Mouse (Mus musculus): ENCODE measurements around the gene Slc16a1. TPM values are rescaled to one million over a fixed set of nuclear protein-coding genes. Genes with fewer than 3 reads are reported as not detected.
A peak's percentile ranks its signal among the peaks of the same experiment; 100 is the strongest.
"Not testable (repeated sequence)": the region's sequence is repeated elsewhere in the genome, so short reads cannot be mapped to it uniquely, and the experiment has no call there.

The Slc16a1 gene
- polyA plus RNA-seq, 1 experiment from 2014 or later, result 48.1 TPM

DNA sequence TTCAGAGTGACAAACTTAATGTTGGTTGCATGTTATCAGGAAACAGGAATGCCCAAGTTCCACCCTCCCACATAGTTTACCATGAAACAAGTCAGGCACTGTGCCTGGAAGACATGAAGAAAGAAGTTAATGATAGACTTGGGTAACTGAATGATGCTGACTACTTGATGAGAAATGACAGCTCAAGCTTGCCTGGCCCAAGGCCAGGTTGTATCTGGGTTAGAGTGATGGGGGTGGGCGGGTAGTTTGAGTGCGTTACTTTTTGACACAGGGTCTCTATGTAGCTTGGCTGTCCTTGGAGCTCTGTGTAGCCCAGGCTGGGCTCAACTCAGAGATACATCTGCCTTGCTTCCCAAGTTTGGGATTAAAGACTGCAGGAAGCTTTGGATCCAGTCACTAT lies 20.2 kb downstream of the Slc16a1 start:
- TF ChIP-seq CTCF (IDR thresholded peaks at IDR 0.05), result no peak
- no peak for DNase-seq (ENCODE audit: low read depth, low spot score)
- in situ Hi-C loops (cut with MboI; ENCODE audit: low pct_unique_long_range_greater_than_20kb), result no loop called here
- ChIA-PET POLR2A (interaction anchor here (1.2 to 1.5 kb wide), 2 partner anchors 14 to 16 kb away, joined by 3 to 4 read pairs; no protein-coding TSS in a partner anchor), CTCF (interaction anchor here (1.4 to 4.6 kb wide), 5 partner anchors 11 to 113 kb away, joined by 3 to 35 read pairs (median 13); no protein-coding TSS in a partner anchor)
- ATAC-seq, result no peak
- H3K27me3 ChIP-seq, result no peaks in the 10 kb centered on the region

DNA sequence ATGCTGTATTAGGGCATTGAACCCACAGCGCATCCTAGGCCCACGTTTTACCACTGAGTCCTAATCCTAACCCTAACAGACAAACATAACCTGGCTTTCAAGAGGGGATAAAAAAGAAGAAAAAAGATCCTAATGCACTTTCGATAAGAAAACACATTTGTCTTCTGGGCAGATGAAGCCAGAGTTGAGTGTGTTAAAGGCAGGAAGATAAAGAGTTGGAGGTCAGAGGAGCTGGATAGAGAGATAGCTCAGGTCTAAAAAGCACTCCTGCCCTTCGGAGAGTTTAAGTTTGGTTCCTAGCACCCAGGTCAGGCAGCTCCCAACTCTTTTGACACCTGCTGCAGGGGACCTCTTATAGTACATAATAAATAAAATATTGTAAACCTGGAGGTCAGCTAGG lies 21.3 kb downstream of the Slc16a1 start:
- in situ Hi-C loops (cut with MboI; ENCODE audit: low pct_unique_long_range_greater_than_20kb), result no loop called here
- TF ChIP-seq CTCF (IDR thresholded peaks at IDR 0.05), result no peak
- DNase-seq (ENCODE audit: low read depth, low spot score) (no peak), ATAC-seq (no peak)
- H3K27me3 ChIP-seq, result no peaks in the 10 kb centered on the region
- POLR2A ChIA-PET, result interaction anchor here (1.5 to 2.9 kb wide), 4 partner anchors 10 to 15 kb away, joined by 4 to 14 read pairs (median 10); no protein-coding TSS in a partner anchor
- CTCF ChIA-PET, result interaction anchor here (1.6 to 4.6 kb wide), 7 partner anchors 9 to 148 kb away, joined by 5 to 35 read pairs (median 8); partner anchors contain the start of gene Lrig2

DNA sequence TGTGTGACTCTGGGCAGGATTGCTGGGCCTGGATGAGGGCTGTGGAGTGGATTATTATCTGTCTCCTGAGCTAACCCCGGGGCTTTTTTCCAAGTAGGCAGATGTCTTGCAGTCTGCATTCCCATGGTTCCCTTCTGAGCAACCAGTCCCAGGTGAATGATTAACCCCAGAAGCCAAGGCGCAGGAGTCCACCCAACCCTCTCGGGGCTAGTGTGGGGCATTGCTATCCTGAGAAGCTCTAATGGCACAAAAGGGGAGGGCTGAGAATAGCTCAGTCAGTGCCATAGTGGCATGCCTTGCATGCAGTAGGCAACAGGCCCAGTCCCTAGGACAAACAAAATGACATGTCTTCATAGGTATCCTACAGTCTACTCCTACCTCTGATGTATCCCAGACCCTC lies 22.1 kb downstream of the Slc16a1 start:
- ChIA-PET CTCF (interaction anchor here (1.0 to 4.6 kb wide), 10 partner anchors 9 to 149 kb away, joined by 3 to 35 read pairs (median 7); partner anchors contain the start of gene Lrig2), POLR2A (interaction anchor here (0.7 to 2.9 kb wide), 4 partner anchors 9 to 22 kb away, joined by 4 to 14 read pairs (median 10); partner anchors contain the start of gene Slc16a1)
- in situ Hi-C loops (cut with MboI; ENCODE audit: low pct_unique_long_range_greater_than_20kb), result no loop called here
- TF ChIP-seq CTCF (IDR thresholded peaks at IDR 0.05), result no peak
- H3K27me3 ChIP-seq, result no peaks in the 10 kb centered on the region
- peak; percentile 94 for ATAC-seq
- peak; percentile 98 for DNase-seq (ENCODE audit: low read depth, low spot score)

DNA sequence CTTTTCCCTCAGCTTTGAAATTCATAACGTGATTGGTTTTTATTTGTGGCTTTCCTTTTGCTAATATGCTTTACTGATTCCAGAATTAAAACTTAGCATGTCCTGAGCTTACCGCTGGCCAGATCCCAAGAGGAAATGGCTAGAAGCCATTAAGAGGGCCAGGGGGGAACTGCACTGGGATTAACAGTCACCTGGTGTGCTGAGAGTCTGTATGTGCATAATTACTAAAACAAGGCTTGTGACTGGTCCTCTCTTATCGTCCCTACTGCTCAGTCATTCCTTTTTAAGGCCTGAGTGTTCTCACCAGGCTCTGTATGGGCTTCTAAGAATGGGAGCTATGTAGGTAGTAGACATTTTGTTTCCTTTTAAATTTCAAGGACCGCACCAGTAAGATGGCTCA lies 23.5 kb downstream of the Slc16a1 start:
- DNase-seq (ENCODE audit: low read depth, low spot score) (no peak), ATAC-seq (no peak)
- in situ Hi-C loops (cut with MboI; ENCODE audit: low pct_unique_long_range_greater_than_20kb), result no loop called here
- POLR2A ChIA-PET, result interaction anchor here (1.0 to 2.9 kb wide), 4 partner anchors 10 to 24 kb away, joined by 3 to 14 read pairs (median 9); partner anchors contain the start of gene Slc16a1
- no peak for TF ChIP-seq CTCF (IDR thresholded peaks at IDR 0.05)
- CTCF ChIA-PET, result interaction anchor here (3.6 to 4.6 kb wide), 2 partner anchors 13 to 18 kb away, joined by 17 to 35 read pairs; no protein-coding TSS in a partner anchor
- no peaks in the 10 kb centered on the region for H3K27me3 ChIP-seq

DNA sequence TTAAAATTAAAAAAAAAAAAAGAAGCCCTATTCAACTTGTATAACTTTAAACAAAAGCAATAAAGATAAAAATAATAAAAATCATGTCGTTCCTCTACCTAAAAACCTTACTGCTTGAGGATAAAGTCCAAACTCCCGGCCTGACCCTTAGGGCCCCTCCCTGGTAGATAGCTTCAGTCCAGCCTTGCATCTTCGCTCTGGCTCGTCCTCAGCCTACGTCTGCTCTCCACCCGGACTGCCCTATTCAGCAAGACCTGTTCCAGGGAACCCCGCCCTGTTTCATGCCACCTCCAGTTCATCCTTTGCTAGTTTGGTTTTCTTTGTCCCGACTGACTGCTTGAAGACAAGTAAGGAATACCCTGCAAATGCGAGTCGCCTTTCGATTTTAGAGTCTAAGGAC lies 24.5 kb downstream of the Slc16a1 start:
- ATAC-seq, result no peak
- in situ Hi-C loops (cut with MboI; ENCODE audit: low pct_unique_long_range_greater_than_20kb), result no loop called here
- H3K27me3 ChIP-seq, result no peaks in the 10 kb centered on the region
- ChIA-PET POLR2A (no interaction called here), CTCF (interaction anchor here (4.0 kb wide), 1 partner anchor 12 kb away, joined by 18 read pairs; no protein-coding TSS in a partner anchor)
- no peak for TF ChIP-seq CTCF (IDR thresholded peaks at IDR 0.05)
- no peak for DNase-seq (ENCODE audit: low read depth, low spot score)

DNA sequence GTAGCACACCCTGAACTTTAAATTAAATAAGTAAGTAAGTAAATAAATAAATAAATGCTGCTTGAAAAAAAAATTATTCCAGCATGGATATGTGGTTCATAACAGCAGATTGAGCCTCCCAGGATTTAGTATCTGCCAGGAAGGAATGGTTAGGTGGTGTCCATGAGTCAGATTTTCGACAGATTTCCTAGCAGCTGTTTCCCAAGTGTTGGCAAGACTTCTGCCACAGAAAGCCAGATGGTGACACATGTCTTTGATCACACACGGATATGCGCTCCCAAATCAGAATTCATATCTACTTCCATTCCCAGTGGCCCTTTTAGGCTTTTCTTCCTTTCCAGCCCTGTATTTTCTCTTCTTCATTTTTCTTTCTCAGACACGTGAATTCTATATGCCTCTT lies 28.5 kb downstream of the Slc16a1 start:
- ATAC-seq (no peak), DNase-seq (ENCODE audit: low read depth, low spot score) (no peak)
- in situ Hi-C loops (cut with MboI; ENCODE audit: low pct_unique_long_range_greater_than_20kb), result no loop called here
- ChIA-PET POLR2A (no interaction called here), CTCF (no interaction called here)
- TF ChIP-seq CTCF (IDR thresholded peaks at IDR 0.05), result no peak
- no peaks in the 10 kb centered on the region for H3K27me3 ChIP-seq

DNA sequence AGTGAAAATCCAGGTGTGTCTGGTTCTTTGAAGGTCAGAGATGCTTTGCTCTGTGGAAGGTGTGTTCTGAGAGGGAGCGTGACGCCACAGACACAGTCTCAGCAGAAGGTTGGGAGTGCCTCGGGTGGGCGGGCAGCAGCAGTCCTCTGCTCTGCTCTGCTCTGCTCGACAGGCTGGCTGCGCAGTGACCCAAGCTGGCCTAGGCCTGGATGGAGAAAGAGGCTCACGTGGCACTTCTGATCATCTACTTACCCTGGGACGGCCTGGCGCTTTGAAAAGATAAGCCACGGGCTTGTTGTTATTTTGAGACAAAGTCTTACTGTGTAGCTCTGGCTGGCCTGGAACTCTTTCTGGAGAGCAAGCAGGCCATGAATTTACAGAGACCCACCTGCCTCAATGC lies 29.0 kb downstream of the Slc16a1 start:
- ATAC-seq (no peak), DNase-seq (ENCODE audit: low read depth, low spot score) (no peak)
- TF ChIP-seq CTCF (IDR thresholded peaks at IDR 0.05), result no peak
- POLR2A ChIA-PET, result no interaction called here
- no peaks in the 10 kb centered on the region for H3K27me3 ChIP-seq
- in situ Hi-C loops (cut with MboI; ENCODE audit: low pct_unique_long_range_greater_than_20kb), result no loop called here
- CTCF ChIA-PET, result interaction anchor here (0.8 kb wide), 1 partner anchor 163 kb away, joined by 3 read pairs; no protein-coding TSS in a partner anchor

DNA sequence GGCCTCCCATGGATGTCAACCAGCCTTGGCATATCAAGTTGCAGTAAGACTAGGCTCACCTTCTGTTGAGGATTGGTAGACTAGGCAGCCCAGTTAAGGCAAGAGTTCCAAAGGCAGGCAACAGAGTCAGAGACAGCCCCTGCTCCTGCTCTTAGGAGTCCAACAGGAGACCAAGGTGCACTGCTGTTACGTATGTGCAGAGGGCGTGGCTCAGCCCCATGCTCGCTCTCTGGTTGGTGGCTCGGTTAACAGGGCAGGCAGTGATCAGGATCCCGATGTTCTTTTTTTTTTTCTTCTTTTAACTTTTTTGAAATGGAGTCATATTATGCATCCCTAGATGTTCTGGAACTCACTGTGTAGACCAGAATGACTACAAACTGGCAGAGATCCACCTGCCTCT lies 30.5 kb downstream of the Slc16a1 start:
- in situ Hi-C loops (cut with MboI; ENCODE audit: low pct_unique_long_range_greater_than_20kb), result no loop called here
- ATAC-seq (no peak), DNase-seq (ENCODE audit: low read depth, low spot score) (no peak)
- H3K27me3 ChIP-seq, result no peaks in the 10 kb centered on the region
- POLR2A ChIA-PET, result interaction anchor here (1.8 kb wide), 1 partner anchor 9 kb away, joined by 7 read pairs; no protein-coding TSS in a partner anchor
- CTCF ChIA-PET, result interaction anchor here (0.7 to 1.7 kb wide), 2 partner anchors 8 to 25 kb away, joined by 3 to 6 read pairs; no protein-coding TSS in a partner anchor
- TF ChIP-seq CTCF (IDR thresholded peaks at IDR 0.05), result no peak

DNA sequence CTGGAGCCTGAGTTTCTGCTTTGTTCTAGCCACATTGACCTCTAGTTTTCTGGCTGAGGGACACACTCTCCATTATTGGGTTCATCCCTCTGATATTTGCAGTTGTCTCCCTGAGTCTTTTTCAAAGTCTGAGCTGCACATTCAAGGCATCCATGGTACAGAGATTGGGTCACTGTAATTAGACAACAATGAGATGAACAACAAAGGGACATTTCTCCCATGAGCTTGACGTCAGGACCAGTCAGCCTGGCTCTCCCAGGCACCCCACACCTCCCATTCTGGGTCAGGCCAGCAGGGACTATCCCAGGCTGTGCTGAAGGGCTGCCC lies 31.4 kb downstream of the Slc16a1 start:
- in situ Hi-C loops (cut with MboI; ENCODE audit: low pct_unique_long_range_greater_than_20kb), result no loop called here
- no peak for ATAC-seq

DNA sequence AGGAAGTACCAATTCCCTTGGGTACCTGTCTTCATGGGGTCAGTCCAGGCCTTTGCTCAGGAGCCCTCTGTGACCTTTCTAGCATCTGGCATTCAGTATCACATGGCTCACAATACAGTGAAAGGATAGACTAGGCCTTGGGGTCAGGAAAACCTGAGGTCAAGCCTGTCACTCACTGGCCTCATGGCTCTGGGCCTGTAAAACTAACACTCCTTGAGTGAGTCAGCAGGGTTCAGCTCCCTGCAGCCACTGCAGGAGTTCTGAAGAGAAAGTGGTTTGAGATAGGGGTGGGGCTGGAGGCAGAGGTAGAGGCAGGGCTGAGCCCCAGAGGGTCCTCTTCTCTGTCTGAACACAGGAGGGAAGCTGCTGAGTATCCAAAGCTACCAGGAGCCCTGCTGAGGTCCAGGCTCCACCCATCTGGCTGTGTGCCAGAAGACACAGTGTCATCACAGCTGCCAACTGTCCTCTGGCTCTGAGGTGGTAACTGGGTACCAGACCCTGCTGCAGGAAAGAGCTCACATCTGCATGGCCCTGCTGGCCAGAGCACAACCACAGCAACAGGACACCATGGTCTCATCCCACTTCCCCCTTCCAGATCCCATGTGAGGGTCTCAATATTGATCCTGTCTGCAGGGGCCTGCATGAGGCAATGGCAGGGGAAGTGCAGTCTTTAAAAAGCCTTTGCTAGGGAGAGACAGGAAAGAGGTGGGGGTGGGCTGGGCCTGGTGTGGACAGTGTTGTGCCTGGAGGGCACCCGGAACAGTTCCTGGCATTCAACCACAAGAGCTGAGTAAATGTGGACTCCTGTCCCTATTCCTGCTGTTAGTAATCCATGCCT lies 31.9 kb downstream of the Slc16a1 start:
- peak; percentile 54 for ATAC-seq
- in situ Hi-C loops (cut with MboI; ENCODE audit: low pct_unique_long_range_greater_than_20kb); DNase-seq (ENCODE audit: low read depth, low spot score); H3K27me3 ChIP-seq: not testable (repeated sequence)
- ChIA-PET POLR2A (interaction anchor here (1.8 kb wide), 1 partner anchor 10 kb away, joined by 7 read pairs; no protein-coding TSS in a partner anchor), CTCF (interaction anchor here (1.0 to 1.7 kb wide), 4 partner anchors 13 to 32 kb away, joined by 3 to 6 read pairs (median 4); partner anchors contain the start of gene Slc16a1)

More for the DNA sequence above, 31.4 kb downstream of the Slc16a1 start:
- H3K27me3 ChIP-seq, result no peaks in the 10 kb centered on the region
- DNase-seq (ENCODE audit: low read depth, low spot score), result no peak
- POLR2A ChIA-PET, result interaction anchor here (1.8 kb wide), 1 partner anchor 9 kb away, joined by 7 read pairs; no protein-coding TSS in a partner anchor
- CTCF ChIA-PET, result interaction anchor here (0.7 to 1.7 kb wide), 4 partner anchors 9 to 31 kb away, joined by 3 to 6 read pairs (median 4); partner anchors contain the start of gene Slc16a1
- TF ChIP-seq CTCF (IDR thresholded peaks at IDR 0.05), result no peak
